Mouse (Mus musculus) liver, embryonic 13.5 days (tissue): ENCODE measurements at regions not wholly inside any gene's neighbourhood (a gene's known extent, or its start where the extent isn't known, plus 50 kb on each side); places are given as distances from the start of the nearest gene placed in this dataset.

Experiments
- ATAC-seq: fragments of 200-750 bp; cut with Nextera tagmentation; 2 replicates; pipeline ENCODE4 v1.8.0; 2017; ENCODE audit warnings: low read depth, mild to moderate bottlenecking, moderate number of reproducible peaks, moderate library complexity
- DNase-seq: peaks from one replicate; pipeline ENCODE4 v3.0.0; 2022
- H3K27ac ChIP-seq: fragments of 300-500 bp; sonication (generic); 2 replicates; pipeline ENCODE4 v1.5.1; 2015; ENCODE audit warnings: moderate library complexity, mild to moderate bottlenecking, inconsistent platforms
- H3K27me3 ChIP-seq: fragments of 300-500 bp; sonication (generic); 2 replicates; pipeline ENCODE4 v1.6.1; 2015; ENCODE audit warnings: mild to moderate bottlenecking, inconsistent platforms
- H3K36me3 ChIP-seq: fragments of 300-500 bp; sonication (generic); 2 replicates; pipeline ENCODE4 v1.6.1; 2015; ENCODE audit warnings: mild to moderate bottlenecking, inconsistent platforms
- H3K4me1 ChIP-seq: fragments of 300-500 bp; sonication (generic); replicated peaks from 2 replicates; pipeline ENCODE4 v1.6.1; 2015; ENCODE audit warnings: inconsistent platforms
- H3K4me2 ChIP-seq: fragments of 300-500 bp; sonication (generic); 2 replicates; pipeline ENCODE4 v1.6.1; 2015; ENCODE audit warnings: inconsistent platforms, mild to moderate bottlenecking, moderate library complexity
- H3K4me3 ChIP-seq: fragments of 300-500 bp; sonication (generic); replicated peaks from 2 replicates; pipeline ENCODE4 v1.5.1; 2015; ENCODE audit warnings: mild to moderate bottlenecking, inconsistent platforms
- H3K9ac ChIP-seq: fragments of 300-500 bp; sonication (generic); 2 replicates; pipeline ENCODE4 v1.6.1; 2015; ENCODE audit warnings: mild to moderate bottlenecking, inconsistent platforms
- H3K9me3 ChIP-seq: fragments of 300-500 bp; sonication (generic); replicated peaks from 2 replicates; pipeline ENCODE4 v1.6.1; 2016; ENCODE audit warnings: inconsistent platforms
- WGBS: fragments of 180-500 bp; shearing (Covaris S2); methylation state at CpG from one replicate; pipeline ENCODE4 v1.1.7; 2015; ENCODE audit not compliant: insufficient replicate concordance; 5-methylcytosine and 5-hydroxymethylcytosine counted together

DNA sequence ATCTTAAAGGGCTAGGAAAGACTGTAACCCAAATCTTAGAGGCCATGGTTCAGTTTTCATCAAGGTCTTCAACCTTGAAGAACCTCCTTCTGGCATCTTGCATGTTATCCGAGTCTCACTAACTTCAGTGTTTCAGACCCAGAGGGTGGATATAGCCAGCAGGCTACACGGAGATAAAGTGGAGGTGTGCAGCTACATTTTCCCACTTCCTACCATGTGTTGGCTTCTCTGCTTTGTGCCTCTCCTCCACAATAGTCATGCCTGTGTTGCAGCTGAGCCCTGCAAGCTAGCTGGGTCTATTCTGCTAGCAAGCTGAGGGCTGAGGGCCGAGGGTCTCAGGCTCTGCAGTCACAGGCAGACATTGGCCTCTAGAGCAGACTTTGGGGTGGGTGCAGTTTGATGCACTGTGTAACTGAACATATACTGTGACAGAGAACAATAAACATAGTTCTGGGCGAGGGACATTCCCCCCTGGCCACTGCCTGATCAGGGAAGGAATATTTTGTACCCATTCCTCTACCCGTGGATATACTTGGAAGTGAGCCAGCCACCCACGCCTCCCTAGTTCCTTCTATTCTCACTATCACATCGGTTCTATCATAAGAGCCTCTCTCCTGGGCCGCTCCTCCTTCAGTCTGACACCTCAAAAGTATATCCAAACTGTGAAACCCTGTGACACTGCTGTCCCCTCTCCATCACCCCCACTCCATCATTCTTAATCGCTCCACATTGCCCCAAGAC, 152.6 kb upstream of the Mycn start:
- Histone ChIP-seq H3K9me3 (no peaks in the 10 kb centered on the region), H3K27me3 (no peaks in the 10 kb centered on the region), H3K4me2 (no peak overlapping the region), H3K4me1 (no peaks in the 10 kb centered on the region), H3K4me3 (no peak overlapping the region), H3K27ac (no peak overlapping the region), H3K36me3 (no peaks in the 10 kb centered on the region), H3K9ac (no peak overlapping the region)
- 49% methylated on average over 9 of the region's 9 CpGs for WGBS
- DNase-seq, result no peak
- no peak for ATAC-seq

DNA sequence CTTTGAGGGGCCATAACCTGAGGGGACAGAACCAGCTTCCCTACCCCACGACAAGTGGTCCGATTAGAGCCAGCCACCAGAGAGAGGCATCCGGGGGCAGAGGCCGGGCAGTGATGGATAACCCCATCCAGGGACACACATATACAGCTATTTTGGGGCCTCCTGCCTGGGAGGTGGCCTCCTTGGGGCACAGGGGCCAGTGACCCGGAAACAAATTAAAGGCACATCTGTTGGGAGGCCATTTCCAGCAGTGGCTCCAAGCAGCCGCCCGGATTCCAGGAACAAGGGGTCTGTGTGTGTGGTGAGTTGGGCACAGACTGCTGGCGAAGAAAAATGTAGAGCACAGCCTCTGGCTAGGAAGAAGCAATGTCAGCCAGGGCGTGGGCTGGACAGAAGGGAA, 144.2 kb upstream of the Mycn start:
- H3K36me3 ChIP-seq, result no peaks in the 10 kb centered on the region
- no peak overlapping the region for H3K4me2 ChIP-seq
- H3K9ac ChIP-seq, result no peak overlapping the region
- no peak overlapping the region for H3K4me3 ChIP-seq
- no peak for ATAC-seq
- H3K27ac ChIP-seq, result no peak overlapping the region
- H3K9me3 ChIP-seq, result no peaks in the 10 kb centered on the region
- H3K27me3 ChIP-seq, result no peaks in the 10 kb centered on the region
- no peak for DNase-seq
- no peaks in the 10 kb centered on the region for H3K4me1 ChIP-seq
- WGBS, result 73% methylated on average over 9 of the region's 9 CpGs

GRCm38 (mm10) chr12:13085484-13085883, 143.8 kb upstream of the Mycn start:
- WGBS, result 81% methylated on average over 6 of the region's 6 CpGs
- no peak for DNase-seq
- no peak for ATAC-seq
- H3K27me3 ChIP-seq, result no peaks in the 10 kb centered on the region
- no peak overlapping the region for H3K4me3 ChIP-seq
- no peaks in the 10 kb centered on the region for H3K36me3 ChIP-seq
- H3K9ac ChIP-seq, result no peak overlapping the region
- H3K9me3 ChIP-seq, result no peaks in the 10 kb centered on the region
- no peaks in the 10 kb centered on the region for H3K4me1 ChIP-seq
- H3K27ac ChIP-seq, result no peak overlapping the region
- H3K4me2 ChIP-seq, result no peak overlapping the region

- H3K4me1 ChIP-seq, result no peaks in the 10 kb centered on the region
- H3K27me3 ChIP-seq, result no peaks in the 10 kb centered on the region
- H3K9me3 ChIP-seq, result no peaks in the 10 kb centered on the region
- whole genome bisulfite sequencing, result 66% methylated on average over 8 of the region's 8 CpGs
- ATAC-seq (no peak), DNase-seq (no peak)
- H3K36me3 ChIP-seq, result no peaks in the 10 kb centered on the region
- H3K27ac ChIP-seq, result no peak overlapping the region
- no peak overlapping the region for H3K9ac ChIP-seq
- no peak overlapping the region for H3K4me2 ChIP-seq
- no peak overlapping the region for H3K4me3 ChIP-seq
Measured at GRCm38 (mm10) chr12:13083337-13084054, 141.8 kb upstream of the Mycn start.

DNA sequence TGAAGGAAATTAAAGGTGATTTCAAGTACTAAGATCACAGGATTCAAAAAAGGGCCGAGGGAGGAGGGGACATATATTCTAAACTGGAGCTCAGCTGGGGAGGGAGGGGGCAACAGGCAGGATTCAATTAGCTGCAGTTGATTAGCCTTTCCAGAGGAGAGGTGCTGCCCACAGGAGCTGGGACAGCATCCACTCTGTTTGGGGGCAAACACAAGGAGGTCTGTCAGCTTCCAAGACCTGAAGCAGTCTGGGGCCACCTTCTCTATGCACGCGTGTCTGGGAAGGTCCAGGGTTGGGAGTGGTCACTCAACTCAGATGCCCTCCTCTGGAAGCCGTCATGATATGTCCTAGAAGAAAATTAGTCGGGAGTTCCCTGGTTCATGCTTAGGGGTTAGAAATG, 139.1 kb upstream of the Mycn start:
- no peak overlapping the region for H3K4me3 ChIP-seq
- ATAC-seq (no peak), DNase-seq (no peak)
- no peaks in the 10 kb centered on the region for H3K4me1 ChIP-seq
- WGBS, result 64% methylated on average over 5 of the region's 5 CpGs
- no peaks in the 10 kb centered on the region for H3K9me3 ChIP-seq
- no peak overlapping the region for H3K4me2 ChIP-seq
- no peak overlapping the region for H3K27ac ChIP-seq
- H3K36me3 ChIP-seq, result no peaks in the 10 kb centered on the region
- no peaks in the 10 kb centered on the region for H3K27me3 ChIP-seq
- no peak overlapping the region for H3K9ac ChIP-seq

- Histone ChIP-seq H3K27ac (no peak overlapping the region), H3K36me3 (no peaks in the 10 kb centered on the region), H3K4me3 (no peak overlapping the region), H3K9me3 (no peaks in the 10 kb centered on the region), H3K4me2 (no peak overlapping the region), H3K27me3 (no peaks in the 10 kb centered on the region), H3K9ac (no peak overlapping the region), H3K4me1 (no peaks in the 10 kb centered on the region)
- no peak for ATAC-seq
- WGBS, result 72% methylated on average over 3 of the region's 3 CpGs
- DNase-seq, result no peak
Measured at GRCm38 (mm10) chr12:13079832-13080231, 138.1 kb upstream of the Mycn start.

DNA sequence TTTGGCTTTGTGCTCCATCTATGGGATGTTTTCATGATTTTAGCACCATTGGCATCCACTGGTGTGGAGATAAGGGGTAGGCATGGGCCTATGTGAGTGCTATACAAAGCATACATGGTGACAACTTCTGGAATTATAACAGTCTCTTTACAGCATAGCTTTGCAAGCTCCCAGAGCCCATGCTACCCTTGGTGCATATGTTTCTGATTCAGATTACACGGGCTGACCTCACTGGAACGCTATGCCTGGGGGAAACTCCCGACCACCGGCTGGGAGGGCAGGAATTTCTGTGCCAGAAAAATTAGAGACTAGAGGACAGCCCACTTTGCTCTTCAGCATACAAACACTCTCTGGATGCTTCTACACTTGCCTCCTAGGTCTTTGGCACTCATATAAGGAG, 136.0 kb upstream of the Mycn start:
- no peak for DNase-seq

GRCm38 (mm10) chr12:13076699-13077287, 135.1 kb upstream of the Mycn start:
- no peak overlapping the region for H3K4me2 ChIP-seq
- H3K9me3 ChIP-seq, result no peaks in the 10 kb centered on the region
- WGBS, result 27% methylated on average over 3 of the region's 3 CpGs
- H3K27ac ChIP-seq, result no peak overlapping the region
- no peaks in the 10 kb centered on the region for H3K27me3 ChIP-seq
- DNase-seq (no peak), ATAC-seq (no peak)
- H3K36me3 ChIP-seq, result no peaks in the 10 kb centered on the region
- no peak overlapping the region for H3K9ac ChIP-seq
- no peaks in the 10 kb centered on the region for H3K4me1 ChIP-seq
- H3K4me3 ChIP-seq, result no peak overlapping the region

More for the DNA sequence above, 136.0 kb upstream of the Mycn start:
- WGBS, result 83% methylated on average over 4 of the region's 4 CpGs
- H3K9ac ChIP-seq, result no peak overlapping the region
- H3K27me3 ChIP-seq, result no peaks in the 10 kb centered on the region
- no peaks in the 10 kb centered on the region for H3K4me1 ChIP-seq
- ATAC-seq, result no peak
- H3K4me2 ChIP-seq, result no peak overlapping the region
- H3K4me3 ChIP-seq, result no peak overlapping the region
- H3K36me3 ChIP-seq, result no peaks in the 10 kb centered on the region
- H3K27ac ChIP-seq, result no peak overlapping the region
- H3K9me3 ChIP-seq, result no peaks in the 10 kb centered on the region

DNA sequence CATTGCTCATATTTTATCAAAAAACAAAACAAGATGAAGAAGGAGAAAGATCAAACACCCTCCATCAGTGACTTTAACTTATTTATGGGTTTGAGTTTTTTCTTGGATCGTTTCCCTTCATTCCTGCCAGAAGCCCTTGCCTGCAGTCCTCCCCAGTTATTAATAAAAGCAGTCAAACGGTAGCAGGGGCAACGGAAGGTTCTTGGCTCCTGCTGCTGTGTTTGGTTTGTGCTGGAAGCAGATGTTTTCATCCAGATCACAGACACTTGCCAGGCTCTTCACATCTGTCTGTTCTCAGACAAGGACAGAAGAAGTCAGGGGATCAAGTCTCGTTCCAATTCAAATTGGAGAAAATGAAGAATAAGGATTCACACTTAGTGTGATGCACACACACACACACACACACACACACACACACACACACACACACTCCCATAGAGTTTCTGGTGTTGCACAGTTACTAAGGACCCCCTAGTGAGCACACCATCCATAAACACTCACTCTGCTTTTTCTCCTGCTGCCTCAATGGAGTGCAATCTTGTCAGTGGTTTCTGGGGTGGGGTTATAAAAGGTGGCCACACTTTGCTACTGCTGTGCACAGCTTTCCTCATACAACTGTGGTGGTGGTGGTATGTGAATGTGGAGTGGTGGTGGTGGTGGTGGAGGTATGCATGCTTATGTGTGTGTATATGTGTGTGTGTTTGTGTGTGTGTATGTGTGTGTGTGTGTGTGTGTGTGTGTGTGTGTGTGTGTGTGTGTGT, 131.6 kb upstream of the Mycn start:
- H3K4me3 ChIP-seq, result no peak overlapping the region
- no peak for DNase-seq
- H3K9ac ChIP-seq, result no peak overlapping the region
- H3K4me2 ChIP-seq, result no peak overlapping the region
- no peaks in the 10 kb centered on the region for H3K27me3 ChIP-seq
- ATAC-seq, result no peak
- H3K9me3 ChIP-seq, result no peaks in the 10 kb centered on the region
- H3K27ac ChIP-seq, result no peak overlapping the region
- 55% methylated on average over 4 of the region's 4 CpGs for WGBS
- no peaks in the 10 kb centered on the region for H3K4me1 ChIP-seq
- H3K36me3 ChIP-seq, result no peaks in the 10 kb centered on the region

GRCm38 (mm10) chr12:13067295-13067694, 125.6 kb upstream of the Mycn start:
- 49% methylated on average over 5 of the region's 5 CpGs for WGBS
- DNase-seq, result no peak
- no peak for ATAC-seq
- no peak overlapping the region for H3K9ac ChIP-seq
- H3K27me3 ChIP-seq, result no peaks in the 10 kb centered on the region
- no peaks in the 10 kb centered on the region for H3K4me1 ChIP-seq
- no peaks in the 10 kb centered on the region for H3K36me3 ChIP-seq
- H3K4me2 ChIP-seq, result no peak overlapping the region
- H3K9me3 ChIP-seq, result no peaks in the 10 kb centered on the region
- H3K4me3 ChIP-seq, result no peak overlapping the region
- no peak overlapping the region for H3K27ac ChIP-seq

GRCm38 (mm10) chr12:13066604-13067181, 125.0 kb upstream of the Mycn start:
- H3K4me1 ChIP-seq, result no peaks in the 10 kb centered on the region
- no peak overlapping the region for H3K4me3 ChIP-seq
- no peaks in the 10 kb centered on the region for H3K27me3 ChIP-seq
- no peak overlapping the region for H3K4me2 ChIP-seq
- 35% methylated on average over 6 of the region's 6 CpGs for WGBS
- DNase-seq (no peak), ATAC-seq (no peak)
- no peak overlapping the region for H3K27ac ChIP-seq
- H3K36me3 ChIP-seq, result no peaks in the 10 kb centered on the region
- H3K9ac ChIP-seq, result no peak overlapping the region
- H3K9me3 ChIP-seq, result no peaks in the 10 kb centered on the region
